Mouse (Mus musculus) adrenal gland, adult 2 months (tissue): ENCODE results near the gene Cdk6. TPM values are rescaled to one million over a fixed set of nuclear protein-coding genes. Genes with fewer than 3 reads are reported as not detected.
A peak's percentile ranks its signal among the peaks of the same experiment; 100 is the strongest.
"Not testable (repeated sequence)": the region's sequence is repeated elsewhere in the genome, so short reads cannot be mapped to it uniquely, and the experiment has no call there.

ENCODE experiments used
- DNase-seq: peaks from one replicate; pipeline ENCODE4 v3.0.0; 2021
- polyA plus RNA-seq: library from polyadenylated mRNA; depleted of rRNA; stranded (reverse); fragments of >200 nt; gene quantifications from 2 replicates; pipeline ENCODE4 v1.2.3, GENCODE M21; 2012
- total RNA-seq, 2 experiments: library from RNA; stranded (reverse); gene quantifications; 2 replicates each; pipeline ENCODE4 v1.2.3; 2021

Cdk6 gene
- total and polyA plus RNA-seq, 3 experiments, result 5.4 to 12.4 (median 10.8) TPM

- no peak for DNase-seq
Measured at GRCm38 (mm10) chr5:3509503-3509902, 168.2 kb downstream of the Cdk6 start.

DNA sequence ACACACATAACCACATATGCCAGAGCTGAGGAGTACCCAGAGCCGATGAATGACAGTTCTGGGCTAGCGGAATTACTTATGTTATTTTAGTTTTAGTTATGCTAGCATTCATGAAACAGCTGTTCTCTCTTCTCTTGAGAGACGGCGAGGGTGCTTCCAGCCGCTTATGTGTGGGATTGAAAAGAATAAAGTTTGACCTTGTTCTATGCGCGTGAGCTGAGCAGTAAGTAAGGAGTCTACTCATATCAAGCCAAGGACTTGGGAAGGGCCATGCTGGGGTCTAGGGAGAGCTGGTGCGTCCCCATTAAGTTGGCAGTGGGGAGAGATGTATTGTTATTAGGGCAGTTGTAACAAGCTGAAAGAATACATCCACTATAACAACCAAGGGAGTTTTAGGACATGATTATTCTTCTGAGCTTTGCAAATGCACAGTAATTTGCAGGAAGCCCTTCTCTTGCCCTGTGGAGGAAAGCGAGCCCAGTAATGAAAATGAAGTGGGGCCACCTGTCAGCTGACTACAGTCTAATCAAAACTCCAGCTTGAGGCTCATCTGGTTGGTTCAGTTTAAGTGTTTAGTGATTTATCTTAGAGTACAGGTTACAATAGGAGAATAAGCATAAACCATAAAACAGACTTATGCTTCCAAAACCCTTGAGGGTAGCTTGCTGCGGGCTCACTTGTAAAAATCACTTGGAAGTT is 170.0 kb downstream of the Cdk6 start:
- DNase-seq, result no peak

GRCm38 (mm10) chr5:3512584-3512983 is 171.3 kb downstream of the Cdk6 start:
- no peak for DNase-seq

DNA sequence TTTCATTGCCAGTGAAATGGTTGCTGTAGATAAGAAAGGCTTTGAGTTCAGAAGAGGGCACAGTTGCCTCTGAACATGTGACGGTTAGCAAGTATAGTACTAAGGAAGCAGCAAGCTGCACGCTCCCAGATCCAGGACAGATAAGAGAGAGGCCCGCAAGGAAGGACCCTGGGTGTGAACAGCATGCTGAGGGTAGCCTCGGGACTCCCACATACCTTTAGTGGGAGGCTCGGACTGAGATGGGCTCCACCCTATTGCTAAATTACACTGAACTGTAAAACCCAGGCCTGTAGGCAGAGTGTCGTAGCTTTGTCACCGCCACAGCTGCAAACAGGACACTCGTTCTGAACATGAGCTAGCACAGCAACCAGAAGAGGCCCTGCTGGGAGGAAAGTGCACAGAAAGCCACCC is 173.6 kb downstream of the Cdk6 start:
- no peak for DNase-seq

DNA sequence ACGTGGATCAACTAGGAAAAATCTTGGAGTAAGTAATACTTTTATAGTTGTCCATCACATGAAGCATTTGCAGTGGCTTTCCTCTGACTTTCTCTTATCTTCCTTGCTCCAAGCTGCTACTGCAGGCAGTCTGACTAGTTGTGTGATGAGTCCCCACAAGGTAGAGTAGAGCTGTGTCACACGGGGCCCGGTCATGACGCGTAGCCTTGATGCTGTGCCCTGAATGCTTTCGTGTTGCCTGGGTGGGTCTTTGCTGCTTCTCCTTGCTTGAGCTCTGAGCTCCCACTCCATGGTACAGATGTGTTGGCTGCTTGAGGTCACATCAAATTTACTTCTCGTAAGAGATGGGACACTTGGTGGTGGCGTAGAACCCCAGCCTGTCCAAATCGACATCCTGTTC is 174.2 kb downstream of the Cdk6 start:
- DNase-seq, result no peak

- peak; percentile 56 for DNase-seq
Measured at GRCm38 (mm10) chr5:3516481-3517075, 175.3 kb downstream of the Cdk6 start.

GRCm38 (mm10) chr5:3520493-3521359 is 179.4 kb downstream of the Cdk6 start:
- DNase-seq, result peak; percentile 44

- DNase-seq, result no peak
Measured at GRCm38 (mm10) chr5:3521741-3522140, 180.5 kb downstream of the Cdk6 start.

DNA sequence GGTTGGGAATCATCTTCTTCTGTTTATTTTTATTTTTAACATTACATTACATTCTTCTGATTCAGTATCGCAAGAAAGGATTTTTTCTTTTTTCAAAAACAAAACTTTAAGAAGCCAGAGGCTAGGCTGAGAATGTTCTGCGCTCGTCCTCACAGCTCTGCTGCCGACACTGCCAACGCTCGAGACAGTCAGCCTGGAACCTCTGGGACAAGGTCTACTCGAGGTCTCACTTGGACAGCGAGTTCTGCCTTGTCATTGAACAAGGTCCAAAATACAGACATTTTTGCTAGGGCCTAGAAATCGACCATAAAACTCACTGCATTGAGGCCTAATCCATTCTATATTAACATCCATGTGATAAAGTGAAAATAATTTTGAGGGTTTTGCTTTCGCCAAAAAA is 181.5 kb downstream of the Cdk6 start:
- peak; percentile 70 for DNase-seq

GRCm38 (mm10) chr5:3527041-3527691 is 185.9 kb downstream of the Cdk6 start:
- no peak for DNase-seq

- no peak for DNase-seq
Measured at GRCm38 (mm10) chr5:3529585-3530189, 188.4 kb downstream of the Cdk6 start.

DNA sequence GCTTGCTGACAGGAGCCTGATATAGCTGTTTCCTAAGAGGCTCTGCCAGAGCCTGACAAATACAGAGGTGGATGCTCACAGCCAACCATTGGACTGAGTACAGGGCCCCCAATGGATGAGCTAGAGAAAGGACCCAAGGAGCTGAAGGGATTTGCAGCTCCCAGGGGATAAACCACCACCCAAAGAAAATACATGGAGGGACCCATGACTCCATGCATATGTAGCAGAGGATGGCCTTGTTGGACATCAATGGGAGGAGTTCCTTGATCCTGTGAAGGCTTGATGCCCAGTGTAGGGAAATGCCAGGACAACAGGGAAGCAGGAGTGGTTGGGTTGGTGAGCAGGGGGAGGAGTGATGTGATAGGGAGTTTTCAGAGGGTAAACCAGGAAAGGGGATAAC is 190.8 kb downstream of the Cdk6 start:
- DNase-seq, result not testable (repeated sequence)

DNA sequence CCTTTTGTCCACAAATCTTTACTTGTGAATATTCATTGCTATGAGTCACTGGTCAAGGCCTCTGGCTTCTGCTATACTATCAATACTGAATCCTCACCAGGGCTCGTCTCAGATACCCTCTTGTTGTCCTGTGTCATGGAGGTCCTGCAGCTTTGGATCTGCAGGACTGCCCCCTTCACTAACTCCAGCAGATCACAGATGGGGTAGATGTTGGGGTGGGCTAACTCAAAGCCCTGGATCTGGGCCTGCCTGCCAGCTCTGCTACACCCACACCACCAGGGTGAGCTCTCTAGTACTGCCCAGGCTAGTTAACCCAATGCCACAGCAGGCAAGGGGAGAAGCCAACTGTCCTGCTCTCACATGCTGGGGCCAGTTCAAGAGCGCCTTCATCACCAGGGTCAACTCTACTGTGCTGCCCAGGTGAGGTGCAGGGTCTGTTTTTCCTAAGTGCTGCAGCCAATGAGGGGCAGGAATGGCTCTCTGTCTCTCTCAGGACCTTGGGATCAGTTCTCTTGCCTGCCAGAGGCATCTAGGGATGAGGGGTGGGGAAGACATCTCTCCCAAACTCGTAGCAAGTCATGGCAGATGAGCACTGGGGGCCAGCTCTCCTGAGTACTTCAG is 195.4 kb downstream of the Cdk6 start:
- DNase-seq, result no peak

GRCm38 (mm10) chr5:3538505-3539472 is 197.5 kb downstream of the Cdk6 start:
- DNase-seq, result no peak

- no peak for DNase-seq
Measured at GRCm38 (mm10) chr5:3541871-3542270, 200.6 kb downstream of the Cdk6 start.

- peak; percentile 97 for DNase-seq
Measured at GRCm38 (mm10) chr5:3543629-3544479, 202.6 kb downstream of the Cdk6 start, which contains the start of gene Fam133b. Fam133b (plus strand) TSS chr5:3543833.

DNA sequence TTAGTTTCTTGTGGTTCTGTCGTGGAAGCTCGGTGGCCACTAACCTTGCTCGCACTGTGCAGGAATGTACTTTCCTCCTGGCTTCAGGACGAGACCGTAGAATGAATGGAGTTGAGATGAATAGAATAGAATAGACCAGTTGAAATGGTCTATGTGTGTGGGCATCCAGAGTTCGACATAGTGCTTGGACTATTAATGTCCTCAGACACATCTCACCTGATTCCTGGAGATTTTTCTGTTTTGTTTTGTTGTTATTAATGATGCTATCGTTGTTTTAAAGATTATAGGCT is 203.1 kb downstream of the Cdk6 start:
- no peak for DNase-seq

- no peak for DNase-seq
Measured at GRCm38 (mm10) chr5:3546226-3546625, 204.9 kb downstream of the Cdk6 start.

DNA sequence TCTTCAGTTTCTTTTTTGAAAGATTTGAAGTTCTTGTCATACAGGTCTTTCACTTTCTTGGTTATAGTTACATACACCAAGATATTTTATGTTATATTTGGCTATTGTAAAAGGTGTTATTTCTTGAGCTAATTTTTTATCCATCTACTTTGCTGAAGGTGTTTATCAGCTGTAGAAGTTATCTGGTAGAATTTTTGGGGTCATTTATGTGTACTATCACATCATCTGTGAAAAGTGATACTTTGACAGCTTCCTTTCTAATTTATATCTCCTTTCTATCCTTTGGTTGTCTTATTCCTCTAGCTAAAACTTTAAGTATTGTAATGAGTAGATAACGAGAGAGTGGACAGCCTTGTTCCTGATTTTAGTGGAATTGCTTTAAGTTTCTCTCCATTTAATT is 210.2 kb downstream of the Cdk6 start:
- no peak for DNase-seq
